12 mouse cellular contexts compared by ENCODE assay signal in genomic region chr13:51979301-51979977, GRCm38 (mm10).
A peak's percentile ranks its signal among the peaks of the same experiment; 100 is the strongest.
DNase-seq lines count a peak whose midpoint lies in the region; ATAC-seq and TF ChIP-seq lines count a peak whose summit lies in the region.
"Had no signal": no experiment of that assay in that cellular context is flagged by ENCODE, and none has a peak within 500 bp of the region (broad histone marks: within the 10 kb centered on the region; RNA-seq: fewer than 3 reads in every experiment).

No protein-coding gene starts in this region.

- no peak overlapping the region for H3K4me2 ChIP-seq in heart, embryonic 11.5 days
- no peak overlapping the region for H3K4me2 ChIP-seq in midbrain, postnatal 0 days (ENCODE audit: low read depth, low read length, poor library complexity, severe bottlenecking)
- H3K4me2 ChIP-seq: heart, embryonic 13.5 days had no signal

- no peaks in the 10 kb centered on the region for H3K27me3 ChIP-seq in heart, embryonic 11.5 days (ENCODE audit: control insufficient read depth, insufficient read depth, low read length)
- no peaks in the 10 kb centered on the region for H3K27me3 ChIP-seq in limb, embryonic 10.5 days (ENCODE audit: low read depth, poor library complexity, severe bottlenecking)
- no peaks in the 10 kb centered on the region for H3K27me3 ChIP-seq in midbrain, postnatal 0 days (ENCODE audit: insufficient read depth, low read length)
- H3K27me3 ChIP-seq: CH12.LX; heart, embryonic 13.5 days had no signal

- H3K9me3 ChIP-seq in heart, embryonic 11.5 days (replicated peaks; ENCODE audit: control insufficient read depth, low read length): 0 out of 2 replicates have a peak, but pooled peaks cover 2% of the 10 kb centered on the region
- no peaks in the 10 kb centered on the region for H3K9me3 ChIP-seq in limb, embryonic 10.5 days (replicated peaks)
- H3K9me3 ChIP-seq in midbrain, postnatal 0 days (ENCODE audit: low read length): no peaks in the 10 kb centered on the region

- no peak overlapping the region for H3K9ac ChIP-seq in heart, embryonic 11.5 days (ENCODE audit: low read depth, low read length)
- no peak overlapping the region for H3K9ac ChIP-seq in midbrain, postnatal 0 days (replicated peaks; ENCODE audit: low read length, poor library complexity, severe bottlenecking)
- H3K9ac ChIP-seq: heart, embryonic 13.5 days had no signal

- WGBS in heart, embryonic 11.5 days (ENCODE audit: insufficient replicate concordance): 71% methylated on average over 5 of the region's 5 CpGs
- 82% methylated on average over 5 of the region's 5 CpGs for WGBS in limb, embryonic 10.5 days
- 67% methylated on average over 5 of the region's 5 CpGs for WGBS in midbrain, postnatal 0 days

- H3K36me3 ChIP-seq in heart, embryonic 11.5 days (ENCODE audit: control insufficient read depth, insufficient read depth, low read length): no peaks in the 10 kb centered on the region
- H3K36me3 ChIP-seq in limb, embryonic 10.5 days: no peaks in the 10 kb centered on the region
- H3K36me3 ChIP-seq in midbrain, postnatal 0 days (ENCODE audit: insufficient read depth, low read length): no peaks in the 10 kb centered on the region
- H3K36me3 ChIP-seq: heart, embryonic 13.5 days had no signal

- TF ChIP-seq CTCF in midbrain, postnatal 0 days (IDR thresholded peaks at IDR 0.05): no peak

- H3K27ac ChIP-seq in heart, embryonic 11.5 days (ENCODE audit: low read depth, low read length): 0 out of 2 replicates have a peak overlapping the region, but pooled peaks have one; percentile 29
- peak overlapping the region; percentile 50; the same call in 1 of the 2 replicates for H3K27ac ChIP-seq in limb, embryonic 10.5 days
- no peak overlapping the region for H3K27ac ChIP-seq in midbrain, postnatal 0 days (ENCODE audit: low read depth, low read length)
- H3K27ac ChIP-seq: heart, embryonic 13.5 days; layer of hippocampus, adult 2 months had no signal

- intact Hi-C loops in left cerebral cortex, postnatal 4 days (cut with DNase I): no loop called here

- DNase-seq in heart, adult 11 months: no peak
- DNase-seq in limb, embryonic 10.5 days (ENCODE audit: low spot score): no peak
- DNase-seq in spleen, postnatal 36 days (ENCODE audit: low spot score in 2 of 2): peak; percentile 62 to 80
- no peak for DNase-seq in left cerebral cortex, postnatal 4 days
- no peak for DNase-seq in midbrain, postnatal 0 days (ENCODE audit: low spot score)
- no peak for DNase-seq in neural tube, embryonic 10.5 days (ENCODE audit: extremely low spot score, low spot score)
- DNase-seq: lung, adult 18-20 months had no signal

- ATAC-seq in heart, embryonic 11.5 days (replicated peaks; ENCODE audit: insufficient number of reproducible peaks, low FRiP score, low TSS enrichment): no peak; the same call in 1 of the 2 replicates
- peak; percentile 75 for ATAC-seq in erythroblast, adult 5-6 weeks (replicated peaks; ENCODE audit: low FRiP score, poor library complexity, severe bottlenecking)
- no peak for ATAC-seq in midbrain, postnatal 0 days (ENCODE audit: low FRiP score)

- H3K4me1 ChIP-seq in heart, embryonic 11.5 days (ENCODE audit: control insufficient read depth, insufficient read depth, low read length): peaks cover 33% of the 10 kb centered on the region
- H3K4me1 ChIP-seq in limb, embryonic 10.5 days: peaks cover 32% of the 10 kb centered on the region
- no peaks in the 10 kb centered on the region for H3K4me1 ChIP-seq in midbrain, postnatal 0 days (ENCODE audit: insufficient read depth, low read length)

- no peak overlapping the region for H3K4me3 ChIP-seq in heart, embryonic 11.5 days (ENCODE audit: low read depth, low read length)
- no peak overlapping the region for H3K4me3 ChIP-seq in limb, embryonic 10.5 days
- H3K4me3 ChIP-seq in midbrain, postnatal 0 days (ENCODE audit: low read depth, low read length): no peak overlapping the region
- H3K4me3 ChIP-seq: heart, embryonic 13.5 days; layer of hippocampus, adult 2 months had no signal

Comparison
In these comparisons a context has a peak if more than half of its experiments do, and no peak if none do; other contexts are left out.
1. DNase-seq: peak in spleen, postnatal 36 days (2 of 2); none in heart, adult 11 months (single experiment), limb, embryonic 10.5 days (single experiment), left cerebral cortex, postnatal 4 days (single experiment), midbrain, postnatal 0 days (single experiment) and neural tube, embryonic 10.5 days (single experiment).